Mouse (Mus musculus) urinary bladder, postnatal 4 days (tissue): ENCODE data around the gene Hnf4a.

ENCODE experiments used
- DNase-seq, 2 experiments: peaks; one replicate each; pipeline ENCODE4 v3.0.0; 2021 to 2022; ENCODE audit warnings: low spot score in 2 of 2

The Hnf4a gene

DNA sequence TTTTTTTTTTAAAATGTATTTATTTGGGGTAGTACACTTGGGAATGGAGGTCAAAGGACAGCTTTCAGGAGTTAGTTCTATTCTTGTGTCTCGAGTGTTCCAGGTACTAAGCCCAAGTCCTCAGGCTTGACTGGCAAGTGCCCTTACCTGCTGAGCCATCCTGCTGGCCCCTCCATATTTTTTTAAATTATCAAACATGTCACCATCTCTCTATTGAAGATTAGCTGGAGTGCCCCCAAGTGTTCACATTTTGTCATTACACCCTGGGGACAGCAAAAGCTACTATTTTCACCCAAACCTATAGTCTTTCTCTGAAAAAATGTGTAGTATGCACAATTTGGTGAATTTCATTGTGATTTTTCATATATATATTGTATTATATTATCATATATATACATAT, 85.5 kb downstream of the Hnf4a start:
- no peak for DNase-seq

DNA sequence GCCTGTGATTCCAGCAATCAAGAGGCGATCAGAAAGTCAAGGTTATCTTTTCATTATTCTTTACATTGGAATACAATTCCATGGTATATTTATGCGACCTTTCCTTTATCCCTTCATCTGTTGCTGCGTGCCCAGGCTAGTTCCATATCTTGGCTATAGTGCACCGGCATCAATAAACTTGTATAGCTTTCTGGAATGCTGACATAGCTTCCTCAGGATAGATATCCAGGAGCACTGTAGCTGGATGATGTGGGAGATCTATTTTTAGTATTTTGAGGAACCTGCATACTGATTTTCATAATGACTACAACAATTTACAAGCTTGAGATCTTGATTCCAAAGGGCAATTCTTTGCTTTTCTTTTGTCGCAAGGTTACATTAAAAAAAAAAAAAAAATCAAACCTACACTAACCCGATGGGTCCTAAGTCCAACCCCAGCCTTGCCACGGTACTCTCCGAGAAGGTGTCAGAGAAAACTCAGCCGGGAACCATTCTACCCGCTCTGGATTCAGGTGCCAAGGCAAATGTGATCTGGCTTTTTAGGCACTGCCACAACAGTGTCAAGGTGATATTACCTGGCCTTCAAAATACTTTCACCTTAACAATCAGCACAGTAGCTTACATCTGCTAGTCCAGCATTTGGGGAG, 87.2 kb downstream of the Hnf4a start:
- DNase-seq, result no peak

GRCm38 (mm10) chr2:163595119-163595518, 88.5 kb downstream of the Hnf4a start:
- no peak for DNase-seq

DNA sequence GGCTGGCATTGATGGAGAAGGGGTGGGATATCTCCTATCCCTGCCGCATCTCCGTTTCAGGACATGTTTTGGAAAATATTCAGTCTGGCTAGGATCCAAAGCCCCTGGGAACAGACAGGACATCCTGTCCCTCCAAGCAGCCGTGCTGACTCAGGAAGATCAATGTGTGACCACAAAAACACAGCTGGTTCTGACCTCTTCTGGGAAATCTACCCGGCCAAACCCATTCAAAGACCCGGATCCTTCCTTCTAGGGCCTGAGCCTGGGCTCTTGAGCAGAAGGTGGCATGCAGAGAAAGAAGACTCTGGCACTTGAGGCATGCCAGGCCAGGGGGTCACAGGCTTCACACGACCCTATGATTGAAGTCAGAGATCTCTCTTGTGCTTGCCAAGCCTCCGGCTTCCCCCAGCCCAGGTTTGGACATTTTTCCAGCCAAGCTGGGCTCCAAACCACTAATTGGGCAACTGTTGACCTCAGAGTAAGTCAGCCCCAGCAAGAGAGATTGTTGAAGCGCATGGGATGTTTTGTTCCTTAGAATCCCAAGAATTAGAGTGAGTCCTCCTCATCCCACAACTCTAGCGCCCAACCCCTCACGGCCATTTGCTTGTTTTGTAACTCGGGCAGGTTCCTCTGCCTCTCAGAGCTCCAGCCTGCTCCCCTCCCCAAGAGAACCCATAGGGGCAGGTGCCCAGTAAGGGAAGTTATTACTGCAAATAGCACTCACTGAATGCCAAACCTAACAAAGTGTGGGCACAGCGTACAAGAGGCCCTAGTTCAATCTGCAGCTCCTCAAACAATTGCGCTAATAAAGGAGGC, 89.7 kb downstream of the Hnf4a start:
- DNase-seq, result peak in 1 of 2 experiments; percentile 31

- DNase-seq, result no peak
Observed at GRCm38 (mm10) chr2:163596873-163597155, 90.2 kb downstream of the Hnf4a start.

- DNase-seq, result no peak
Observed at GRCm38 (mm10) chr2:163597661-163598060, 91.1 kb downstream of the Hnf4a start.

GRCm38 (mm10) chr2:163599226-163599625, 92.6 kb downstream of the Hnf4a start:
- DNase-seq, result peak in 1 of 2 experiments; percentile 76

GRCm38 (mm10) chr2:163601066-163601465, 94.5 kb downstream of the Hnf4a start:
- no peak for DNase-seq

DNA sequence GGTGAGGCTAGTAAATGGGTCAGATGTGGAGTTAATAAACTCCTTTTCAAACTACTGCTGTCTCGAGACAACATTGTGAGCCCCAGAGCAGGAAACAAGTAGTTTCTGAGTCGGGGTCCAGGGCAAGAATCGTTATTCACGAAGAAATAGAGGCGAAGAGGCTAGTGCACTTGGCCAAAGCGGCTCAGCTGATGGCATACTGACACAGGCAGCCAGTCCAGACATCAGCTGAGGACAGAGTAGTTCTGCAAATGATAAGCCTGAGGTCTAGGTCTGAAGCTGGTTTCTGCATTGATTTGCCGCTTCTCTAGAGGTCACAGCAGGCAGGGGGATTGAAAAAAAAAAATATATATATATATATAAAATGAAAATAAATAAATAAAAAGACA, 95.1 kb downstream of the Hnf4a start:
- no peak for DNase-seq

- DNase-seq, result peak; percentile 81 to 87
Observed at GRCm38 (mm10) chr2:163602101-163602971, 95.7 kb downstream of the Hnf4a start, which contains the start of gene Ttpal. Gene Ttpal (plus strand): TSS chr2:163602314.

- DNase-seq, result no peak
Observed at GRCm38 (mm10) chr2:163606161-163606560, 99.6 kb downstream of the Hnf4a start.

DNA sequence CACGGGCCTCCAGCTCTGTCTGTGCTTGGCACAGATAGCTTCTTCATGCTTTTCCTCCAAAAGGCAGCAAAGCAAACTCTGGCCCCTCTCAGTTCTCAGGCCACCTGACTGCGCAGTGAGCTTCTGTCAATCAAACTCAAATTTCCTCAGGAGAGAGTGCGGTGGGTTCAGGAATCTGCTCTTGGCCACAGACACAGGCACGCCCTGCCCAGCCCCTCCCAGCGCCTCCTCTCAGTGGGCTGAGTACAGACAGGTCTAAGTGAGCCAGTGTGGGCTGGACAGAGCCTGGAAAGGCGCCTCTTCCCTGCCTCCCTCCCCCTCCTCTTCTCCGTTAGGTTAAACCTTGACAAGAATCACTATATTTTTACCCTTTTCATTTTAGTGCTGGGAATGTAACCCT, 101.4 kb downstream of the Hnf4a start:
- DNase-seq, result no peak

DNA sequence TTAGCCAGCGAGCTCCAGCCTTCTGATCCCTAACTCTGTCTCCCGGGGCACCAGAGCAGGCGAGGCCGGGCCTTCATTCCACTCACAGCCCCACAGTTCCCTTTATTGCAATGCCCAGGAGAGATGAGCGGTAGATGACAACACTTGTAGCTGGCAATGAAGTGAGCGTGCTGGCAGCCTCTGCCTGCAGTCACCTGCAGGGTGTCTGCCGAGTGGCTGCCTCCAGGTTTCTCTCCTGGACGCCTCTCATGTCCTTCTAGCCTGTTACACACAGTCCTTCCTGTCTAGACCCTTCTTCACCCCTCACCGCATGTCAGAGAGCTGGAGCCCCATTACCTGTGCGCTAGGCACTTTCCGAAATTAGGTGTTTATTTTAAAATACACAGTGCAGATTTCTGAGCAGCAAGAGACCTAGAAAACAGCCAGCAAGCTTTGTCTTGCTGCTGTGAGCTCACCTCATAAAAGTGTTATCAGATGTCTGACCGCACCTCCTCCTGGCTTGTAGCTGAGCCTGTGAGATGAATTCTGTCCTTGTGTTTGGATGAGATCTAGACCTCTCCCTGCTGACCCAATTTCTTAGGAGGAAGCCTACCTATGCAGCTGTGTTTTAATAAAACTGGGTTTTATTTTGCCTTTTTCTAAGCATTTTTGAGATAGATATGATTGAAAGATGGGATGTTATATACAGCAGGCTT, 102.8 kb downstream of the Hnf4a start:
- no peak for DNase-seq

GRCm38 (mm10) chr2:163611176-163611575, 104.6 kb downstream of the Hnf4a start:
- DNase-seq, result no peak

- DNase-seq, result no peak
Observed at GRCm38 (mm10) chr2:163613206-163613605, 106.6 kb downstream of the Hnf4a start.

GRCm38 (mm10) chr2:163613990-163614389, 107.4 kb downstream of the Hnf4a start:
- DNase-seq, result no peak

DNA sequence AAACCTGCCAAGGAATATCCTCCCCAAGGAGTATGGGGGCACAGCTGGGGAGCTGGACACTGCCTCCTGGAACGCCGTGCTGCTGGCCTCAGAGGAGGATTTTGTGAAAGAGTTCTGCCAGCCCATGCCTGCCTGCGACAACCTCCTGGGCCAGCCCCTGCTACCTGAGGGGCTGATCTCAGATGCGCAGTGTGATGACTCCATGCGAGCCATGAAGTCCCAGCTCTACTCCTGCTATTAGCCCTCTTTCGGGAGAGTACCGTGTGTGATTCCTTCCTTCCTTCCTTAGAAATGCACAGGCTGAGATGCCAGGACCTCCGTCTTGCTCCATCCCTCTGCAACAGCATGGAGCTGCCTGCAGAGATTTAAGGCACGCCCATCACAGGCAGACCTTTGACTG, 108.8 kb downstream of the Hnf4a start:
- no peak for DNase-seq

DNA sequence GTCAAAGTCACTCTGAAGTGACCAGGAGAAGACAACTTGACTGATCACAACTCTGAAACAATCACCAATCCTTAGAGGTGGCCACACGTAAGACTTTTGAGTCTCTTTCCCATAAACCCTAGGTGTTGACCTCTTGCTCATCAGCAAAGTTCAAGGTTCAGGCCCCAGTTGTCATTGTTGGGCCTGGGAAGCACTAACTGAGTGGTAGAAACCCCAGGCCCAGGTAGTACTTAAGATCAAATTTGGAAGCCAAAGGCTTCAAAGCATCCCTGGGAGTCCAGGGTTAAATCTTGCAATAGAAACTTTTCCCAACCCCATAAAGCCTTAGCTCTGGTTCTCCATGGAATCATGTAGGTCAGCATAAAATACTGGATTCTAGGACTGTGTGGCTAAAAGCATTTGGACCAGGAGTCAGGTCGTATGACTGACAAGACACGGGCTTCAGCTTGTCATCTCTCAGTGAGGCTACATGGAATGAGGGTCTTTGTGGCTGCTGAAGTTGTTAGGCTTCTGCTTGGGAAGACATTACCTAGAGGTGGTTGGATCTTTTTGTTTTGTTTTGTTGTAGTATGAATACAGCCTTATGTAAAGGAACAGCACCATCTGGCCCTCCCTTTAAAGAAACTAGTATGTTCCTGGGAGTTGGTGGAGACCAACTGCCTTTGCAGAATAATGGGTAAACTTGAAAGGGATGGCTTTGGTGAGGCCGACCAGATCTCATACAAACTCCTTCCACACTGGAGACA, 109.5 kb downstream of the Hnf4a start:
- no peak for DNase-seq

DNA sequence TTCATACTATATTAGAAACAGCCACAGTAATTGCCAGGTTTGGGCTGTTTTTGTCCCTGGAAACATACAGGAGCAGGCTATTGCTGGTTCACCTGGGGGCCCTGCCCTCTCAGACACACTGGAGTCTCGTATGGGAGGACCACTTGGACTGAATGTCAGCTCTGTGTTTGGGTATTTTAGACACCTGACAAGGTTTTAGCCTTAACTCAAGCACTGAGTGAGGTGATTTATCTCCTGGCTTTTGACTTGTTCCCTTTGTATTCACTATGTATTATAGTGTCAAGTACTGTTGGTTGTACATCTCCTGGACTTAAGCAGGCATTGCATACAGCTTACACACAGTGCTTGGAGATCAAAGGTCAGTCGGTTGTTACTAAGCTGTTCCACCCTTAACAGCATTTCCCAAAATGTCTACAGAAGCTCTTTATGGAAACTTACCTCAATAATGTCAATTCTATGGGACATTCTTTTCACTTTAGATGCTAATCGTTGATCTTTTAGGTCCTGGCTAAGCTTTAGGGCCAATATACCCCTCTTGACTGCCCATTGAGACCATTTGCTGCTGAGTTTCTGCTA, 110.1 kb downstream of the Hnf4a start:
- no peak for DNase-seq

DNA sequence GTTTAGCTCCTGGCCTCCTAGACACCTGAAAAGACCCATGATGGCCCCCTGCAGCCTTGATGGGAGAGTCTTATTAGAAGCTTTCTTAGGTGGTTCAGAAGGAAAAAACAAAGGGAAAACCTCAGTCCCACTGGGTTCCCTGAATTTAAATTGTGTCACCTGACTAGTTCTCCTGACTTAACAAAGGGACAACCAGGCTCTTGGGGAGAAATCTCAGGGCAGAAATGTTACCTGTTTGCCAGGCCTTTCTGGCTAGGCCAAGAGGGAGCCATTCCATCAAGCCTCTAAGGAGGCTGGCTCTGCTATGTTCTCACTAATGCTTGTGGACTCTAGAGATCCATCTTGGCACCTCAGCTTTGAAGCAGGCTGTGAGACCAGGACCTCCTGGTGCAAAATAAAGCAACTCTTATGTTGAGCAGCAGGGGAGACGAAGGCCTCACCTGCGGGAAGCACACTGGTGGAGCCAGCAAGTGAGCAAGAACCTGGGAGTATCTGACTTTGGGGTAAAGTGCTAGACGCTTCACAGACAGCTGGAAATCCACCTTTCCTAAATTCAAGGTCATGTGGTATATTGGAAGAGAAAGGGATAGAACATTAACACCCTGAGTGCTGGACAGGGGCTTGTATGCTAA, 110.7 kb downstream of the Hnf4a start:
- DNase-seq, result no peak
